Mouse (Mus musculus) G1E (cell line): ENCODE data around the gene Klhl30.

Source experiments
- CTCF ChIP-seq: IDR thresholded peaks from 2 replicates; pipeline ENCODE4 v1.5.1; 2012; ENCODE audit warnings: low read depth, low read length, inconsistent platforms, mixed read lengths
- GATA2 ChIP-seq: IDR thresholded peaks from 2 replicates; pipeline ENCODE4 v1.6.1; 2012; ENCODE audit warnings: low read depth, low read length, inconsistent platforms, borderline replicate concordance
- POLR2AphosphoS5 ChIP-seq: IDR thresholded peaks from 2 replicates; pipeline ENCODE4 v1.6.1; 2012; ENCODE audit warnings: low read depth, low read length, inconsistent platforms; ENCODE audit not compliant: insufficient replicate concordance
- TAL1 ChIP-seq: conservative IDR thresholded peaks from 2 replicates; pipeline ENCODE4 v1.6.1; 2012; ENCODE audit warnings: low read depth, low read length, inconsistent platforms, mixed read lengths

DNA sequence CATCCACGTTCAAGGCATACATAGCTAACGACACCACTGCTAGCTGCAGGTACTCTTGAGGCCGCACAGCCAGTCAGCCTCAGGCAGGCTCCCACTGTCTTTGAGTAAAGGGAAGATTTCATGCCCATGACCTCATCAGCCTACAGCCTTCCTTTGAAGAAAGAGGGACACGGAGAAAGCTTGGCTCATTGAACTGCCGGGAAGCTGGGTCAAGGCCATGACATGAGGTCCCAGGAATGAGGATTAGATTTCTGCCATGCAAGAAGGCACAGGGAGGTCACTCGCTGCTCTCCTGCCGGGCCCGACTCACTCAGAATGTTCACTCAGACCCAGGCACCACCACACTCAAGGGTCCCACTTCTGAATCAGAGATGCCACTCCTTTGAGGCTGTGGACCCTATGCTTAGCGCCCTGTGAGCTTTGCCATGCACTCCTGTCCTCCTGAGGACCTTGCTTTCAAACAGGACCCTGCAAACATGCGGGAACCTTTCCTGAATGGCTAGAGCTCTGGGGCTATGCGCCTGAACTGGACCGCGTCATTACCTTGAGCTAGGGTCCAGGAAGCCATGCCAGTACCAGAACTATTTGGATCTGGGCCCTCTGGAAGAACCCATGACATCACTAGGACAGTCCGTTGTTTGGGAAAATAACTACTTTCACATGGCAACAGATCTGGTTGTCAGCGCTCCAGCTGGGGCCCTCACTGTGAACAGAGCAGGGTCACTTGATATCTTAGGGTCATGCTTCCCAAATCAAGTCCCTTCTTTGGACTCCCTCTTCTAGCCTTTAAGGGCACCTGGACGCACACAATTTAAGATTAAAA lies 14.2 kb downstream of the Klhl30 start:
- TF ChIP-seq GATA2 (no peak), CTCF (no peak), TAL1 (no peak), POLR2AphosphoS5 (no peak)
